Mouse (Mus musculus): Measurements from ENCODE around the gene Phf24.

The Phf24 gene

DNA sequence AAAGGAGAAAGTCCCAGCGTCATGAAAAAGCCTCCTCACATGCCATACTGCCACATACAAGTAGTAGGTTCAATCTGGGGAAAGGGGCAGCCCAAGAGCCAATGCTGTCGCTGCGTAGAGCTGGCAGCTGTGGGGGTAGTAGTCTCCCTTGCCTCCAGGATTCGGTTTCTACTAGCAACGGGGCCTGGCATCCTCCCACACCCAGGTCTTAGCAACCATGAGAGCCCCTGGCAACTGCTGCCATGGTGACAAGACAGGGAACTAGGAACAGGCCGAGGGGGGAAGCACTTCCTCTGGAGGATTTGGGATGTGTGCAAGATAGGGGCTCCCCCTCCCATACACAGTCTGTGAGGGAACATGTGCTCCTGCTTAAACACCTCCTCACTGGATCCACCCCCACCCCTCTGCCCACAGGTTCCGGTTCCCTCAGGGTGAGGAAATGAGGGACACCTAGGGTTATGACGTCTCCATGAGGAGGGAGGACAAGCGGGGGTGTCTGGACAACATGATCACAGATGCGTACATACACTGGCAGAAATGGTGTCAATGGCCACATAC is 30.4 kb downstream of the Phf24 start:
- in situ Hi-C loops (cut with MboI, MseI), result loop anchor here (10.0 kb wide), 2 partner anchors 1208 to 1212 kb away; partner anchors contain the start of gene Arid3c

DNA sequence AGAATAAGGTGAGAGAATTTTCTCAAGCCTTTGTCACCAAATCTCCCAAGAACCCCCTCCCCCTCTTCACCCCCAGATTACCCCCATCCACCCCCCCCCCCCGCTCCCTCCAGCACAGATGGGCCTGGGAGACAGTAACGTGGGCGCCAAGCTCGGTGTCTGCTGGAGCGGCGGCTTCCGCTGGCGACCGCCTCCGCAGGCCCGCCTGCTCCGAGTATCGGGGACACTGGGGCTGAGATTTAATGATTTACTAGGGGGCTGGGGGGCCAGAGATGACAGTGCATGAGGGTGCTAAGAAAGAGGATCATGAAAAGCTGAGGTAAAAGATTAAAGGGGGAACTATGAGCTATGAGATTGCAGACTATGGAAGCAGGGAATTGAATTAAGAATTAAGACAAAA is 32.1 kb downstream of the Phf24 start:
- in situ Hi-C loops (cut with MboI, MseI), result loop anchor here (10.0 kb wide), 2 partner anchors 1206 to 1214 kb away; partner anchors contain the start of gene Arid3c

DNA sequence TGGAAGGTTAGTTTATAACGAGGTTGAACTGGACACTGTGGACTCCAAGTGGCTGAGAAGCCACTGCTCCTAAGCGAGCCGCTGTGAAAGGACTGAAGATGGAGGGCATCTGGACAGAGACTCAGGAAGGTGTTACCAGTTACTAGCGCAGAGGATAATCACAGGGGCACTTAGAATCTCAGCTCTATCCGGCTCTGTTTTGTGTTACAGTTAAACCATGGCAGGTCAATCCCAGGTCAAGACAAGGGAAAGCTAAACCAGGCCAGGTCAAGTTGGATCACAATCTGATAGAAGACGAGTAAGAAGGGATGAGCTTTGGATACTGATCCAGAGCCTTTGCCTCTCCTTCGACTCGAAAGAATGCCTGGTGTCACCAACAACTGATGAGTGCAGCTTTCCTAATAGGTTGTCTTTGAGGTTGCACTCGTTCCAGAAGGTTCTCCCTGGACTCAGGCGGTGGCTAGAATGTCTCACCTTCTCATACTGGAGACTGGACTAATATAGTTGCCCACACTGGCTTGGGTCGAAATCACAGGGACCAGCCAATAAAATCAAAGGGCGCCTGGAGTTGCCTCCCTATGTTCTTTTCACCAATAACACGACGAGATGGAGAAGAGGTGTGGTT is 32.7 kb downstream of the Phf24 start:
- in situ Hi-C loops (cut with MboI, MseI), result loop anchor here (10.0 kb wide), 2 partner anchors 1206 to 1214 kb away; partner anchors contain the start of gene Arid3c

GRCm38 (mm10) chr4:42949676-42950051 is 33.2 kb downstream of the Phf24 start, which contains the start of gene Dnajb5:
TSS of gene Dnajb5 (plus strand) at chr4:42949814.
- in situ Hi-C loops (cut with MboI, MseI), result loop anchor here (10.0 kb wide), 2 partner anchors 1205 to 1215 kb away; partner anchors contain the start of gene Arid3c

GRCm38 (mm10) chr4:42950065-42950558 is 33.7 kb downstream of the Phf24 start:
- in situ Hi-C loops (cut with MboI, MseI), result no loop called here

DNA sequence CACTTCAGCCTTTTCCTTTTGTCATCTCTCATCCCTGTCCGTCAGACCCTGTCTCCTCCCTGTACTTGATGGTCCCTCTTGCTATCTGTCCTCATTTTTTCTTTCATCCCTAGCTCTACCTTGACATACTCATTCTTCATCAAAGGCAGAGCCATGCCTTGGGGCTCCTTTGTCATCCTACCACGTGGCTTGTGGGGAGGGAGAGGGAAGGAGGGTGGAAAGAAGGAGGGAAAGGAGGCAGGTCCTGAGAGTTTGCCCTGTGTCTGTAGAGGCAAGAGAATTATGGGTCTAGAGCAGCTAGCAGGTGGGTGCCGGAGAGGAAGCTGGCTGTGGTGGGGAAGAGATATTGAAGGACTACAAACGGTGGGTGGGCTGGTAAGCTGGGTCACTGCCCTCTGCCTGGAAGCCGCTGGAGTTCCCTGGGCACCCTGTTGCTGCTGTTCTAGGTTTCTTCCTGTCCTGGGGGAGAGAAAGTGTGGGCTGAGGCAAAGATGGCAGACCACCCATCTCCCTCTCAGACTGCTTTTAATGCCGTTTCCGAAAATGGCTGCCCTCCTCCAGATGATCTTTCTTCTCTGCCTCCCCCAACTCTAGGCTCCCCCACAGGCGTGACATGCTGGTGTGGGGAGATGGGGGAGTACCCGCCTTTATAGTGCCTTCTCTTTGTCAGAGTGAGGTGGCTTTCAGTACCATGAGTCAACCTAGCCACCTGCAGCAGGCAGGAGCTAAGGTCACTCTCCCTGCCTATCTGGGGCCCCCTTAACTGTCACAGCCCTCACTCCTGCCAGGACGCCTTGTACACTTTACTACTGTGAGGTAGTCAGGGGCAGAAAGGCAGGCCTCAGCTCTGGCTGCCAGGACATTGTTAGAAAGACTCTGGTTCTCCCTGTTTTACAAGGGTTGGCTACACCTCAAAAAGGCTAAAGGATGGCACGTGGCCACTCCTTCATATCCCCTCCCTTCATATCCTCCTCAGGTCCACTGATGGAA is 35.0 kb downstream of the Phf24 start:
- in situ Hi-C loops (cut with MboI, MseI), result no loop called here

- in situ Hi-C loops (cut with MboI, MseI), result no loop called here
Observed at GRCm38 (mm10) chr4:42952563-42952962, 36.1 kb downstream of the Phf24 start.

DNA sequence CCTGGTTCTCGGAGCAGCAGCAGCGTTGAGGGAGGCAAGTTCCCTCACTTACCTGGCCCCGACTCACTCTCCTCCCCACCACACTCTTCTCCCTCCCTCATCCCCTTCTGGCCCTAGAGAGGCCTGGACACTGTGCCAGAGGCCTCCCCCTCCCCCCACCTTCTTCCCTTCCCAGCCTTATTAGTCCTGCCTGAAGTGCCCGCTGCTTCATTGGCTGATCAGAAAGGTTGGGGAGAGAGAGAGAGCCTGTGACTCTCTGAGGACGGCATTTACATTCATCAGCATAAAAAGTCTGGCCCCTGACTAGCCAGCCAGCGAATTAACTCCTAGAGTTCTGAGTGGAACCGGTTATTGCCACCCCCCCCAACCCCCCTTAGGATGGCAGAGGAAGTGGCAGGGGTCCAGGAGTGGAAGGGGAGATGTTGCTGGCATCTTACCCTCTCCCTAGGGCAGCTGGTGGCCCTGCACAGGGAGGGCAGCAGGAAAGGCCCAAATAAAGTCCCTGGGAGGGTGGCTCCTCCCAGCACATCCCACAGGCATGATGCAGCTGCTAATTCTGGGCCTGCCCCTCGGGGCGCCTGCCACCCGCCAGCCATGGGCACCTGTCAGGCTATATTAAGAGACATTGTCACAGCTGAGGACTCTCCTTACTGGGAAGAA is 37.1 kb downstream of the Phf24 start:
- in situ Hi-C loops (cut with MboI, MseI), result no loop called here

DNA sequence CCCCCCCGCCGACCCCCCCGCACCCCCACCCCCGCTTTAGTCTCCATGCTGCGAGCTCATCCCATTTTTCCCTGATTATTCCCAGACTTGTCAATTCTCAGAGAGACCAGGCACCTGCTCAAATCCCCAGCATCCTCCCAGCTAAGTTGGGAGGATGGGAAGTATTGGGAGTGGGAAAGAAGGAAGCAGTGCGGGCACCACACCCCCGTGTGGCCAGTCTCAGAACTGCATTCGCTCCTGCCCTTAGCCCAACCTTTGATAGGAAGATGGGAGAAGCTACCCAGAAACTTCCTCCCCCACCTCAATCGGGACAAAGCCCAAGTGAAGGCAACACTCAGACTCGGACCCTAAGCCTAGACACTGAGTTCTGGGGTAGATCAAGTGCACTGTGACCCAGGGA is 37.8 kb downstream of the Phf24 start:
- in situ Hi-C loops (cut with MboI, MseI), result no loop called here

DNA sequence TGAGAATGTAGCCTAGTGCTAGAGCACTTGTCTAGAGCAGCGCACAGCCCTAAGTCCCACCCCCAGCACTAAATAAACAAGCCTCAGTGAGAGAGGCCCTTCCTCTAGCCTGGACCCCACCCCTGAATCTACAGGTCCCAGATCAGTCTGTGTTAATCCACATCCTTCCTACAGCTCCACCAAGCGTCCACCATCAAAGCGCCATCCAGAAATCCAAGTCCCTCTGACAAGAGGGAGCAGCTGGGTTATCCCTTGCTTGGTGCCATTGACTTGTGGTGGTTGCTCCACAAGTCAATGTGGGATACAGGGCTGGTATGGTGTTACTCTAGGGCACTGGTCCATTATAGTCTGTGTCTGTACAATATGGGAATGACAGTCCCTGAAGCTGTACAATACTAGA is 38.7 kb downstream of the Phf24 start:
- in situ Hi-C loops (cut with MboI, MseI), result no loop called here

DNA sequence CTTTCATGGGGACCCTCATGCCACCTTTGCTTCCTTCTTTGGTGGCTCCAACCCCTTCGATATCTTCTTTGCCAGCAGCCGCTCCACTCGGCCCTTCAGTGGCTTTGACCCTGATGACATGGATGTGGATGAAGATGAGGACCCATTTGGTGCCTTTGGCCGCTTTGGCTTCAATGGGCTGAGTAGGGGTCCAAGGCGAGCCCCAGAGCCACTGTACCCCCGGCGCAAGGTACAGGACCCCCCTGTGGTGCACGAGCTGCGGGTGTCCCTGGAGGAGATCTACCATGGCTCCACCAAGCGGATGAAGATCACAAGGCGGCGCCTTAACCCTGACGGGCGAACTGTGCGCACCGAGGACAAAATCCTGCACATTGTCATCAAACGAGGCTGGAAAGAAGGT is 40.1 kb downstream of the Phf24 start:
- in situ Hi-C loops (cut with MboI, MseI), result no loop called here

DNA sequence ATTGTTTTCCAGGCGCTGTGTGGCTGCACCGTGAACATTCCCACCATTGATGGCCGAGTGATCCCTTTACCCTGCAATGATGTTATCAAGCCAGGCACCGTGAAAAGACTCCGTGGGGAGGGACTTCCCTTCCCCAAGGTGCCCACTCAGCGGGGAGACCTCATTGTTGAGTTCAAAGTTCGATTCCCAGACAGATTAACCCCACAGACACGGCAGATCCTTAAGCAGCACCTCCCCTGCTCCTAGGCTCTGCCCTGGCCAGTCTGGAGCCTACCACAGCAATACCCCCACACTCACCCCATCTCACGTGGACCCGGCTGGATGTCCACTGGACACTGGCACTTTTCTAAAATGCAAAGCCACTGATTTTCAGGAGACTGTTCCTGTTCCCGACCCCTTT is 40.8 kb downstream of the Phf24 start:
- in situ Hi-C loops (cut with MboI, MseI), result no loop called here

DNA sequence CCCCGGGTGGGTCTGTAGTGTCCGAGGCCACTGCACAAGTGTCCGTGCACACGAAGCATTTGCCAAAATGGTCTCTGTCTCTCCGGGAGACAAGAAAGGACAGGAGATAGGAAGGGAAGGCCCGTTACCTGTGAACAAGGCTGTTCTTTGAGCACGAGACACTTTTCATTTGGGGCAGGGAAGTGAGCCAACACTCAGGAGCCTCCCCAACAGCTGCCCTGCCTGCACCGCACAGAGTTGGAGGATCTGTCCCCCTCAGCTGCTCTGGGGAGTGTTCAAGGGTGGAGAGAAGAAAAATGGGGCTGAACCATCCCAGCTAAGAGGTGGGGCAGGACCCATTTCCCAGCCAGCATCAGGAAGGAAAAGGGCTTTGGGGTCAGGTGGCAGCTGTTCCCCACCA is 41.5 kb downstream of the Phf24 start:
- in situ Hi-C loops (cut with MboI, MseI), result no loop called here

DNA sequence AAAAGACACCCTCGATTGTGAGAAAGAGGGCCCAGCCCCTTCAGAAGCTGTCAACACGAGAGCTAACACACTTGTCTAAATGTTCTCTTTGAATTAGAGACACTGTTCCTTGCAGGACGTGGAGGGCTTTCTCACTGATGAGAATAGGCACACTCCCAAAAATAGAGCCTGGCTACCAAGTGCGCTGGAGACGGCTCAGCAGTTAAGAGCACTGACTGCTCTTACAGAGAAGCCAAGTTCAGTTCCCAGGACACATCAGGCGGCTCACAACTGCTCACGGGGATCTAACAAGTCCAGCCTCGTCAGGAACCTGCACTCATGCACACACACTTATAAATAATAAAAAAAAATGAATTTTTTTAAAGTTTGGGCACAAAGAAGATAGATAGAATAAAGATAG is 42.5 kb downstream of the Phf24 start:
- in situ Hi-C loops (cut with MboI, MseI), result no loop called here

DNA sequence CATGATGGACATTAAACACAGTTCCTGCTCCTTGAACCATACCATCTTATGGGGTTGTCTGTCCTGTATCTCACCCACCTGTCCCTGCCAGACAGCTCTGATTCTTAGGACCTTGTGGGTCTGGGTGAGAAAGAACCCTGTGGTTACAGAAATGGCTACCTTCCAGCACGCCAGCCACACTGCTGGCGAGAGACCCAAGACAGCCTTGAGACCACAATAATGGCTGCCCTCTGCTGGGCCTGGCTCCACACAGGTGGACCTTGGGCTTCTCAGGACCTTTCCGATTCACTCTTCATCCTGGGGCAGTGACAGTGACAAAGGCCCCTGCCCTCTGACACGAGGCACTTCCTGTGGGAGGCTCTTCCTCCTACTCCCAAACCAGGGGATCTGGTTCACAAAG is 42.9 kb downstream of the Phf24 start:
- in situ Hi-C loops (cut with MboI, MseI), result no loop called here

- in situ Hi-C loops (cut with MboI, MseI), result loop anchor here (5.0 kb wide), 1 partner anchor 84 kb away; no protein-coding TSS in a partner anchor
Observed at GRCm38 (mm10) chr4:42961592-42961991, 45.1 kb downstream of the Phf24 start.

- in situ Hi-C loops (cut with MboI, MseI), result loop anchor here (5.0 kb wide), 1 partner anchor 86 kb away; no protein-coding TSS in a partner anchor
Observed at GRCm38 (mm10) chr4:42963480-42963879, 47.0 kb downstream of the Phf24 start.

- in situ Hi-C loops (cut with MboI, MseI), result no loop called here
Observed at GRCm38 (mm10) chr4:42965039-42965719, 48.7 kb downstream of the Phf24 start.

DNA sequence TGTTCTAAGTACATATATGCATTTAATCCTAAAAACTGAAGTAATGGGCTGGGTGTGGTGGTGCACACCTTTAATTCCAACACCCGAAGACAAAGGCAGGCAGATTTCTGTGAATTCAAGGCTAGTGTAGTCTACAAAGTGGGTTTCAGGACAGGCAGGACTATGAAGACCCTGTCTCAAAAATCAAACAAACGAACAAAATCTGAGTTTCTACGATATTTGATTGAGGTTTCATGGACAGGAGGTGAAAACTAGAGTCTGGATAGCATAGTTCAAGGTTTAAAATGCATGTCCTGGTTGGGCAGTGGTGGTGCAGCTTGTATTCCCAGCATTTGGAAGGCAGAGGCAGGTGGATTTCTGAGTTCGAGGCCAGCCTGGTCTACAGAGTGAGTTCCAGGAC is 52.8 kb downstream of the Phf24 start, which contains the start of gene 1700022I11Rik:
Gene 1700022I11Rik, plus strand, starts transcription at position 301 of the 400 bp plus-strand sequence.
- in situ Hi-C loops (cut with MboI, MseI), result no loop called here

GRCm38 (mm10) chr4:42972952-42973351 is 56.5 kb downstream of the Phf24 start:
- in situ Hi-C loops (cut with MboI, MseI), result no loop called here

- in situ Hi-C loops (cut with MboI, MseI), result no loop called here
Observed at GRCm38 (mm10) chr4:42973868-42974267, 57.4 kb downstream of the Phf24 start.
